In genomic region chr9:63201376-63202323, GRCm38 (mm10) we compare ENCODE assay signal across 18 mouse cellular contexts. TPM values are rescaled to one million over a fixed set of nuclear protein-coding genes. Genes with fewer than 3 reads are reported as not detected.
A peak's percentile ranks its signal among the peaks of the same experiment; 100 is the strongest.
DNase-seq lines count a peak whose midpoint lies in the region; ATAC-seq lines count a peak whose summit lies in the region.
"Had no signal": no experiment of that assay in that cellular context is flagged by ENCODE, and none has a peak within 500 bp of the region (broad histone marks: within the 10 kb centered on the region; RNA-seq: fewer than 3 reads in every experiment).

No protein-coding gene starts in this region.

- no peak overlapping the region for H3K9ac ChIP-seq in liver, embryonic 13.5 days
- H3K9ac ChIP-seq in liver, embryonic 11.5 days (ENCODE audit: low read depth, low read length), result no peak overlapping the region
- no peak overlapping the region for H3K9ac ChIP-seq in kidney, embryonic 16.5 days (replicated peaks; ENCODE audit: low read length)
- H3K9ac ChIP-seq in stomach, embryonic 14.5 days (replicated peaks; ENCODE audit: low read depth, low read length), result no peak overlapping the region
- H3K9ac ChIP-seq: embryonic facial prominence, embryonic 15.5 days; hindbrain, embryonic 15.5 days had no signal

- DNase-seq in liver, embryonic 13.5 days, result no peak
- no peak for DNase-seq in liver, embryonic 11.5 days (ENCODE audit: low spot score)
- DNase-seq in R1 (ENCODE audit: low read depth, low spot score), result peak; percentile 57
- DNase-seq in forebrain, embryonic 10.5 days (ENCODE audit: extremely low spot score, low spot score), result no peak
- no peak for DNase-seq in right cerebral cortex, postnatal 14 days
- no peak for DNase-seq in gastrocnemius, postnatal 4 days (ENCODE audit: low spot score in 2 of 2)
- DNase-seq: adrenal gland, postnatal 25 days; layer of hippocampus, postnatal 36 days; right cerebral cortex, postnatal 25 days; thymus, postnatal 4 days had no signal

- H3K9me3 ChIP-seq in liver, embryonic 13.5 days (replicated peaks), result no peaks in the 10 kb centered on the region
- peaks cover 3% of the 10 kb centered on the region; the same call in 1 of the 2 replicates for H3K9me3 ChIP-seq in liver, embryonic 11.5 days (ENCODE audit: control insufficient read depth, low read length)
- H3K9me3 ChIP-seq in kidney, embryonic 16.5 days (ENCODE audit: low read length), result no peaks in the 10 kb centered on the region
- no peaks in the 10 kb centered on the region for H3K9me3 ChIP-seq in stomach, embryonic 14.5 days (ENCODE audit: control insufficient read depth, low read depth, low read length)
- H3K9me3 ChIP-seq in forebrain, embryonic 10.5 days, result peaks cover 5% of the 10 kb centered on the region; the same call in 1 of the 2 replicates
- H3K9me3 ChIP-seq: embryonic facial prominence, embryonic 15.5 days; hindbrain, embryonic 15.5 days had no signal

- H3K4me1 ChIP-seq in liver, embryonic 13.5 days (replicated peaks), result no peaks in the 10 kb centered on the region
- peaks cover 6% of the 10 kb centered on the region; the same call in 1 of the 2 replicates for H3K4me1 ChIP-seq in liver, embryonic 11.5 days (replicated peaks; ENCODE audit: control insufficient read depth, insufficient read depth, low read length)
- H3K4me1 ChIP-seq in kidney, embryonic 16.5 days (ENCODE audit: insufficient read depth, low read length), result peaks cover 20% of the 10 kb centered on the region
- no peaks in the 10 kb centered on the region for H3K4me1 ChIP-seq in stomach, embryonic 14.5 days (ENCODE audit: control insufficient read depth, insufficient read depth, low read length)
- peaks cover 38% of the 10 kb centered on the region for H3K4me1 ChIP-seq in forebrain, embryonic 10.5 days
- H3K4me1 ChIP-seq: embryonic facial prominence, embryonic 15.5 days had no signal

- no peaks in the 10 kb centered on the region for H3K27me3 ChIP-seq in liver, embryonic 13.5 days
- H3K27me3 ChIP-seq in liver, embryonic 11.5 days (replicated peaks; ENCODE audit: control insufficient read depth, insufficient read depth, low read length), result no peaks in the 10 kb centered on the region
- no peaks in the 10 kb centered on the region for H3K27me3 ChIP-seq in kidney, embryonic 16.5 days (ENCODE audit: insufficient read depth, low read length)
- no peaks in the 10 kb centered on the region for H3K27me3 ChIP-seq in stomach, embryonic 14.5 days (ENCODE audit: control insufficient read depth, insufficient read depth, low read length)
- peaks cover 8% of the 10 kb centered on the region for H3K27me3 ChIP-seq in forebrain, embryonic 10.5 days (ENCODE audit: poor library complexity, severe bottlenecking)
- H3K27me3 ChIP-seq: embryonic facial prominence, embryonic 15.5 days; hindbrain, embryonic 15.5 days had no signal

- no peak overlapping the region for H3K4me2 ChIP-seq in liver, embryonic 13.5 days
- H3K4me2 ChIP-seq in liver, embryonic 11.5 days, result no peak overlapping the region
- H3K4me2 ChIP-seq in kidney, embryonic 16.5 days (replicated peaks; ENCODE audit: low read depth, low read length), result no peak overlapping the region
- H3K4me2 ChIP-seq in stomach, embryonic 14.5 days (replicated peaks; ENCODE audit: low read depth, low read length), result no peak overlapping the region
- H3K4me2 ChIP-seq: embryonic facial prominence, embryonic 15.5 days; hindbrain, embryonic 15.5 days had no signal

- 77% methylated on average over 15 of the region's 15 CpGs for WGBS in liver, embryonic 13.5 days (ENCODE audit: insufficient replicate concordance)
- 87% methylated on average over 15 of the region's 15 CpGs for WGBS in liver, embryonic 11.5 days
- WGBS in kidney, embryonic 16.5 days, result 81% methylated on average over 15 of the region's 15 CpGs
- WGBS in stomach, embryonic 14.5 days, result 86% methylated on average over 15 of the region's 15 CpGs
- 94% methylated on average over 15 of the region's 15 CpGs for WGBS in forebrain, embryonic 10.5 days

- no peak overlapping the region for H3K27ac ChIP-seq in liver, embryonic 13.5 days
- H3K27ac ChIP-seq in liver, embryonic 11.5 days (ENCODE audit: low read depth, low read length), result no peak overlapping the region; the same call in 1 of the 2 replicates
- H3K27ac ChIP-seq in kidney, embryonic 16.5 days (ENCODE audit: low read length), result peak overlapping the region; percentile 43; the same call in 1 of the 2 replicates
- H3K27ac ChIP-seq in stomach, embryonic 14.5 days (ENCODE audit: low read length), result no peak overlapping the region
- H3K27ac ChIP-seq in forebrain, embryonic 10.5 days, result no peak overlapping the region
- H3K27ac ChIP-seq: embryonic facial prominence, embryonic 15.5 days; hindbrain, embryonic 15.5 days; macrophage had no signal

- H3K4me3 ChIP-seq in liver, embryonic 13.5 days (replicated peaks), result no peak overlapping the region
- H3K4me3 ChIP-seq in liver, embryonic 11.5 days (ENCODE audit: low read depth, low read length), result no peak overlapping the region
- no peak overlapping the region for H3K4me3 ChIP-seq in kidney, embryonic 16.5 days (ENCODE audit: low read length)
- no peak overlapping the region for H3K4me3 ChIP-seq in stomach, embryonic 14.5 days (ENCODE audit: low read depth, low read length)
- no peak overlapping the region for H3K4me3 ChIP-seq in forebrain, embryonic 10.5 days
- H3K4me3 ChIP-seq: embryonic facial prominence, embryonic 15.5 days; hindbrain, embryonic 15.5 days had no signal

- 0 out of 2 replicates have a peak, but pooled peaks have one; percentile 31 for ATAC-seq in liver, embryonic 13.5 days (ENCODE audit: low read depth)
- ATAC-seq in liver, embryonic 11.5 days (replicated peaks; ENCODE audit: low FRiP score), result no peak
- peak; percentile 82 for ATAC-seq in kidney, embryonic 16.5 days (ENCODE audit: low FRiP score, low TSS enrichment)
- peak; percentile 28; the same call in 1 of the 2 replicates for ATAC-seq in stomach, embryonic 14.5 days (ENCODE audit: insufficient number of reproducible peaks, insufficient read depth, low FRiP score, low read depth)
- ATAC-seq: forebrain, embryonic 16.5 days had no signal

- H3K36me3 ChIP-seq in liver, embryonic 13.5 days, result peaks cover 9% of the 10 kb centered on the region; the same call in 1 of the 2 replicates
- H3K36me3 ChIP-seq in liver, embryonic 11.5 days (ENCODE audit: control insufficient read depth, insufficient read depth, low read length), result peaks cover 5% of the 10 kb centered on the region; the same call in 1 of the 2 replicates
- H3K36me3 ChIP-seq in kidney, embryonic 16.5 days (ENCODE audit: insufficient read depth, low read length), result 0 out of 2 replicates have a peak, but pooled peaks cover 2% of the 10 kb centered on the region
- no peaks in the 10 kb centered on the region for H3K36me3 ChIP-seq in stomach, embryonic 14.5 days (ENCODE audit: control insufficient read depth, insufficient read depth, low read length)
- H3K36me3 ChIP-seq in forebrain, embryonic 10.5 days (replicated peaks), result peaks cover 40% of the 10 kb centered on the region
- H3K36me3 ChIP-seq: hindbrain, embryonic 15.5 days had no signal

RNA-seq across cellular contexts. Expression of gene Skor1, which starts 52.9 kb away (rescaled TPM):
- not detected in 2 replicates for polyA plus RNA-seq in liver, embryonic 13.5 days (2015; fragmentation: Nextera tagmentation; extraction: Ambion mirVana)
- not detected in 2 replicates for polyA plus RNA-seq in liver, embryonic 11.5 days (2014; fragmentation: Nextera tagmentation; extraction: Ambion mirVana)
- polyA plus RNA-seq in kidney, embryonic 16.5 days (2015; fragmentation: Nextera tagmentation; extraction: Ambion mirVana), result not detected in 2 replicates
- polyA plus RNA-seq in stomach, embryonic 14.5 days (2014; fragmentation: Nextera tagmentation; extraction: Ambion mirVana), result not detected in 2 replicates
- 0.05 TPM in 1 of 2 replicates, not detected in the other for polyA plus RNA-seq in forebrain, embryonic 10.5 days (2016; fragmentation: Nextera tagmentation; extraction: Ambion mirVana)
- total RNA-seq in gastrocnemius, postnatal 4 days (2021), result under 1 TPM; 0.13 to 0.15 TPM
- total RNA-seq: common myeloid progenitor, adult 5-6 weeks had no signal
- polyA plus RNA-seq: embryonic facial prominence, embryonic 15.5 days; heart, postnatal 0 days had no signal
